Mouse (Mus musculus): ENCODE results near the gene Cdkl3.

The Cdkl3 gene

GRCm38 (mm10) chr11:52011541-52011940 lies 7.5 kb downstream of the Cdkl3 start:
- DNase-seq (ENCODE audit: low spot score in 2 of 2): no peak

- DNase-seq (ENCODE audit: low spot score in 2 of 2): no peak
Measured at GRCm38 (mm10) chr11:52018217-52018616, 14.2 kb downstream of the Cdkl3 start.

- no peak for DNase-seq (ENCODE audit: low spot score in 2 of 2)
Measured at GRCm38 (mm10) chr11:52032356-52032755, 28.3 kb downstream of the Cdkl3 start.

GRCm38 (mm10) chr11:52033953-52034352 lies 29.9 kb downstream of the Cdkl3 start:
- no peak for DNase-seq (ENCODE audit: low spot score in 2 of 2)

- DNase-seq (ENCODE audit: low spot score in 2 of 2): no peak
Measured at GRCm38 (mm10) chr11:52035905-52036304, 31.9 kb downstream of the Cdkl3 start.

GRCm38 (mm10) chr11:52037659-52038058 lies 33.6 kb downstream of the Cdkl3 start:
- no peak for DNase-seq (ENCODE audit: low spot score in 2 of 2)

- DNase-seq (ENCODE audit: low spot score in 2 of 2): no peak
Measured at GRCm38 (mm10) chr11:52043224-52043623, 39.2 kb downstream of the Cdkl3 start.

GRCm38 (mm10) chr11:52044156-52044555 lies 40.1 kb downstream of the Cdkl3 start:
- no peak for DNase-seq (ENCODE audit: low spot score in 2 of 2)

- DNase-seq (ENCODE audit: low spot score in 2 of 2): no peak
Measured at GRCm38 (mm10) chr11:52046446-52047165, 42.6 kb downstream of the Cdkl3 start.

GRCm38 (mm10) chr11:52053371-52053770 lies 49.4 kb downstream of the Cdkl3 start:
- DNase-seq (ENCODE audit: low spot score in 2 of 2): no peak

GRCm38 (mm10) chr11:52054728-52055127 lies 50.7 kb downstream of the Cdkl3 start:
- no peak for DNase-seq (ENCODE audit: low spot score in 2 of 2)

- DNase-seq (ENCODE audit: low spot score in 2 of 2): no peak
Measured at GRCm38 (mm10) chr11:52056198-52056597, 52.2 kb downstream of the Cdkl3 start.

- no peak for DNase-seq (ENCODE audit: low spot score in 2 of 2)
Measured at GRCm38 (mm10) chr11:52059001-52059400, 55.0 kb downstream of the Cdkl3 start.

- no peak for DNase-seq (ENCODE audit: low spot score in 2 of 2)
Measured at GRCm38 (mm10) chr11:52060315-52060714, 56.3 kb downstream of the Cdkl3 start.

- DNase-seq (ENCODE audit: low spot score in 2 of 2): no peak
Measured at GRCm38 (mm10) chr11:52062406-52062805, 58.4 kb downstream of the Cdkl3 start.

GRCm38 (mm10) chr11:52064398-52064797 lies 60.4 kb downstream of the Cdkl3 start:
- DNase-seq (ENCODE audit: low spot score in 2 of 2): no peak

GRCm38 (mm10) chr11:52065841-52066240 lies 61.8 kb downstream of the Cdkl3 start:
- no peak for DNase-seq (ENCODE audit: low spot score in 2 of 2)

GRCm38 (mm10) chr11:52071768-52072167 lies 67.7 kb downstream of the Cdkl3 start:
- DNase-seq (ENCODE audit: low spot score in 2 of 2): no peak

GRCm38 (mm10) chr11:52073528-52074170 lies 69.6 kb downstream of the Cdkl3 start:
- no peak for DNase-seq (ENCODE audit: low spot score in 2 of 2)

GRCm38 (mm10) chr11:52074626-52075470 lies 70.8 kb downstream of the Cdkl3 start:
- DNase-seq (ENCODE audit: low spot score in 2 of 2): no peak

GRCm38 (mm10) chr11:52075794-52076633 lies 72.0 kb downstream of the Cdkl3 start:
- DNase-seq (ENCODE audit: low spot score in 2 of 2): peak in 1 of 2 experiments; percentile 62

Data from spleen, postnatal 4 days (tissue).